In genomic region chr16:34484921-34485320, GRCm38 (mm10) we compare ENCODE assay signal across 13 mouse cellular contexts.
DNase-seq lines count a peak whose midpoint lies in the region; ATAC-seq lines count a peak whose summit lies in the region.
"Had no signal": no experiment of that assay in that cellular context is flagged by ENCODE, and none has a peak within 500 bp of the region (broad histone marks: within the 10 kb centered on the region; RNA-seq: fewer than 3 reads in every experiment).

No protein-coding gene starts in this region.

- ATAC-seq in hindbrain, embryonic 13.5 days (ENCODE audit: low FRiP score) = no peak
- no peak for ATAC-seq in hindbrain, embryonic 12.5 days (ENCODE audit: low FRiP score)
- ATAC-seq: CD4-positive, CD25-positive, alpha-beta regulatory T cell, adult 4 months had no signal

- DNase-seq in heart, embryonic 10.5 days (ENCODE audit: low spot score) = no peak
- DNase-seq in heart, postnatal 4 days = no peak
- DNase-seq in NIH3T3 (ENCODE audit: low read depth) (peak; percentile 20), MN1 (ENCODE audit: low spot score) (no peak)
- no peak for DNase-seq in embryonic facial prominence, embryonic 10.5 days (ENCODE audit: low spot score)
- DNase-seq: cerebellum, adult 9-10 months; thymus, postnatal 4 days had no signal

- H3K9me3 ChIP-seq in heart, embryonic 10.5 days = no peaks in the 10 kb centered on the region
- no peaks in the 10 kb centered on the region for H3K9me3 ChIP-seq in hindbrain, embryonic 13.5 days
- no peaks in the 10 kb centered on the region for H3K9me3 ChIP-seq in hindbrain, embryonic 12.5 days (replicated peaks)
- H3K9me3 ChIP-seq in embryonic facial prominence, embryonic 10.5 days = no peaks in the 10 kb centered on the region
- H3K9me3 ChIP-seq: forebrain, embryonic 13.5 days had no signal

- WGBS in heart, embryonic 10.5 days = 25% methylated on average over 3 of the region's 3 CpGs
- 70% methylated on average over 3 of the region's 3 CpGs for WGBS in hindbrain, embryonic 13.5 days
- 57% methylated on average over 3 of the region's 3 CpGs for WGBS in hindbrain, embryonic 12.5 days
- WGBS in embryonic facial prominence, embryonic 10.5 days = 70% methylated on average over 3 of the region's 3 CpGs

- no peaks in the 10 kb centered on the region for H3K27me3 ChIP-seq in heart, embryonic 10.5 days (ENCODE audit: insufficient read depth, poor library complexity, severe bottlenecking)
- H3K27me3 ChIP-seq in hindbrain, embryonic 13.5 days = no peaks in the 10 kb centered on the region
- no peaks in the 10 kb centered on the region for H3K27me3 ChIP-seq in hindbrain, embryonic 12.5 days
- no peaks in the 10 kb centered on the region for H3K27me3 ChIP-seq in embryonic facial prominence, embryonic 10.5 days (replicated peaks; ENCODE audit: low read depth, poor library complexity, severe bottlenecking)
- H3K27me3 ChIP-seq: forebrain, embryonic 13.5 days had no signal

- no peak overlapping the region for H3K9ac ChIP-seq in hindbrain, embryonic 13.5 days
- no peak overlapping the region for H3K9ac ChIP-seq in hindbrain, embryonic 12.5 days
- H3K9ac ChIP-seq: forebrain, embryonic 13.5 days had no signal

- peaks cover 27% of the 10 kb centered on the region for H3K4me1 ChIP-seq in heart, embryonic 10.5 days
- H3K4me1 ChIP-seq in hindbrain, embryonic 13.5 days (replicated peaks) = peaks cover 36% of the 10 kb centered on the region
- peaks cover 35% of the 10 kb centered on the region for H3K4me1 ChIP-seq in hindbrain, embryonic 12.5 days
- H3K4me1 ChIP-seq in embryonic facial prominence, embryonic 10.5 days = peaks cover 45% of the 10 kb centered on the region

- peak overlapping the region; percentile 70 for H3K27ac ChIP-seq in heart, embryonic 10.5 days
- peak overlapping the region; percentile 46; the same call in 1 of the 2 replicates for H3K27ac ChIP-seq in hindbrain, embryonic 13.5 days
- no peak overlapping the region for H3K27ac ChIP-seq in hindbrain, embryonic 12.5 days
- H3K27ac ChIP-seq in embryonic facial prominence, embryonic 10.5 days (replicated peaks) = 0 out of 2 replicates have a peak overlapping the region, but pooled peaks have one; percentile 35
- H3K27ac ChIP-seq: left cerebral cortex, adult 2 months had no signal

- no peak overlapping the region for H3K4me2 ChIP-seq in hindbrain, embryonic 13.5 days
- no peak overlapping the region for H3K4me2 ChIP-seq in hindbrain, embryonic 12.5 days (replicated peaks)
- H3K4me2 ChIP-seq: forebrain, embryonic 13.5 days; midbrain, embryonic 11.5 days had no signal

- no peaks in the 10 kb centered on the region for H3K36me3 ChIP-seq in heart, embryonic 10.5 days
- no peaks in the 10 kb centered on the region for H3K36me3 ChIP-seq in hindbrain, embryonic 13.5 days
- H3K36me3 ChIP-seq in hindbrain, embryonic 12.5 days = no peaks in the 10 kb centered on the region
- H3K36me3 ChIP-seq in embryonic facial prominence, embryonic 10.5 days (replicated peaks) = no peaks in the 10 kb centered on the region

- no peak overlapping the region for H3K4me3 ChIP-seq in heart, embryonic 10.5 days
- H3K4me3 ChIP-seq in hindbrain, embryonic 13.5 days = no peak overlapping the region
- no peak overlapping the region for H3K4me3 ChIP-seq in hindbrain, embryonic 12.5 days
- H3K4me3 ChIP-seq in embryonic facial prominence, embryonic 10.5 days = no peak overlapping the region
- H3K4me3 ChIP-seq: forebrain, embryonic 13.5 days; left cerebral cortex, adult 2 months had no signal
